Mouse (Mus musculus) megakaryocyte-erythroid progenitor cell, adult 5-6 weeks (primary cell): ENCODE measurements around the gene Vdac1. TPM values are rescaled to one million over a fixed set of nuclear protein-coding genes. Genes with fewer than 3 reads are reported as not detected.

ENCODE experiments used
- ATAC-seq: replicated peaks from 2 replicates; pipeline ENCODE4 v1.8.0; 2016; ENCODE audit warnings: mild to moderate bottlenecking, inconsistent platforms; ENCODE audit not compliant: severe bottlenecking, poor library complexity, low FRiP score, low TSS enrichment
- total RNA-seq, 2 experiments: library from RNA; stranded (forward) in 1 of 2; stranded (reverse) in 1 of 2; fragments of 200-1000, 215-1000 nt in 1 of 2; fragments of >200 nt in 1 of 2; fragmentation: Nextera tagmentation in 1 of 2; gene quantifications; 2 replicates each; pipeline ENCODE4 v1.2.3; 2014 to 2017

Vdac1 gene
- total RNA-seq, 2 experiments from 2014 or later: 192 to 301 TPM

GRCm38 (mm10) chr11:52401476-52401875 lies 40.8 kb downstream of the Vdac1 start:
- ATAC-seq: no peak

GRCm38 (mm10) chr11:52402566-52402965 lies 41.9 kb downstream of the Vdac1 start:
- no peak for ATAC-seq

- no peak for ATAC-seq
These were observed 43.5 kb downstream of the Vdac1 start for GRCm38 (mm10) chr11:52404209-52404608.

- ATAC-seq: no peak
These were observed 44.6 kb downstream of the Vdac1 start for GRCm38 (mm10) chr11:52405196-52405688.

GRCm38 (mm10) chr11:52409316-52409715 lies 48.7 kb downstream of the Vdac1 start:
- ATAC-seq: no peak

- ATAC-seq: no peak
These were observed 57.7 kb downstream of the Vdac1 start for GRCm38 (mm10) chr11:52418358-52418757.

- peak; percentile 84 for ATAC-seq
These were observed 58.6 kb downstream of the Vdac1 start for GRCm38 (mm10) chr11:52419246-52419645.

GRCm38 (mm10) chr11:52419861-52420260 lies 59.2 kb downstream of the Vdac1 start:
- ATAC-seq: no peak

- no peak for ATAC-seq
These were observed 59.8 kb downstream of the Vdac1 start for GRCm38 (mm10) chr11:52420296-52421052.

- ATAC-seq: peak; percentile 14; the same call in 1 of the 2 replicates
These were observed 60.6 kb downstream of the Vdac1 start for GRCm38 (mm10) chr11:52421053-52421778.

GRCm38 (mm10) chr11:52429440-52429839 lies 68.8 kb downstream of the Vdac1 start:
- ATAC-seq: no peak

GRCm38 (mm10) chr11:52431594-52431993 lies 70.9 kb downstream of the Vdac1 start:
- no peak for ATAC-seq

- no peak for ATAC-seq
These were observed 71.5 kb downstream of the Vdac1 start for GRCm38 (mm10) chr11:52432148-52432547.

- ATAC-seq: no peak
These were observed 72.6 kb downstream of the Vdac1 start for GRCm38 (mm10) chr11:52433076-52433796.

- ATAC-seq: no peak
These were observed 73.1 kb downstream of the Vdac1 start for GRCm38 (mm10) chr11:52433797-52434195.

GRCm38 (mm10) chr11:52435466-52435865 lies 74.8 kb downstream of the Vdac1 start:
- ATAC-seq: no peak

- no peak for ATAC-seq
These were observed 76.5 kb downstream of the Vdac1 start for GRCm38 (mm10) chr11:52437123-52437522.
